Mouse (Mus musculus) frontal cortex, postnatal 10 days (tissue): ENCODE results near the gene Hrasls5.

Source experiments
- DNase-seq, 2 experiments: peaks; one replicate each; pipeline ENCODE4 v3.0.0; 2022; ENCODE audit warnings: low spot score in 2 of 2, mixed read lengths in 1 of 2

The Hrasls5 gene

DNA sequence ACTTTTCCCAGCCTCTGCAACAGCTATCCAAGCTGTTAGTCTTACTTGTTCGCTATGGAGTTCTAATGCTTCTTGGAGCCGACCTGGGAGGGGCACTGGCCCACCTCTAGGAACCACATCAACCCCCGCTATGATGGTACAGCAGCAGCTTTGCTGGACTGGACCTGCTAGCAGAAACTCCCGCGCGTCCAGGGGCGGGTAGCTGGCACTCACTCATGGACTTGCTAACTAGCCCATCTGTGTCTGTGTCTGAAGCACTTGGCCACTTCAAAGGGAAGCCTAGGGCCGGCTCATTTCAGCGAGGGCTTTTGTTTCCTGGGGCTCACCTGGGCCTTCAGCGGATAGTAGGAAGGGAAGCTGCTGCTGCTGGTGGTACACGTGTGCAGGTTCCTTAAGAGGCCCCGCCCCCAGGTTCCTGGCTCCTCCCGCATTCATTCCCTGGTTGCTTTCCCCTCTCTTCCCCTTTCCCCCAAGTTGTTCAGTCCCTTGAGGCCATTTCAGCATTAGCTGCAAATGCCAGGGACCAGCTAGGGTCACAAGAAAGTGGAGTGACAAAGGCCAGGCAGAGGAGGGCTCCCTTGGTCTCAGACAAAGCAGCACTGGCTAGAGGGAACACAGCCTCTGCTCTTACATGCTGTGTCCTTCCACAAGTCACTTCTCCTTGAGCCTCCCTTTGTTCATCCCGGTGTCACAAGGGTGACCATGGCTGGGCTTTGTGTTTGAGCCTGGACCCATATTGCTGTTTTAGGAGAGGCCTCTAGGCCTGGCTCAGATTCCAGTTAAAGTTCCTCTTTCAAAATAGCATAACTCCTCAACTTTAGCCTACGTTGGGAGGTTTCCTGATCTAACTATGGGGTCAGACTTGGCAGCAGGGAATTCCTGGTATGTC, 5.3 kb upstream of the Hrasls5 start, which contains the start of gene Lgals12:
TSS of gene Lgals12 (minus strand) at position 393 of the 889 bp plus-strand sequence.
- peak; percentile 35 to 48 for DNase-seq

DNA sequence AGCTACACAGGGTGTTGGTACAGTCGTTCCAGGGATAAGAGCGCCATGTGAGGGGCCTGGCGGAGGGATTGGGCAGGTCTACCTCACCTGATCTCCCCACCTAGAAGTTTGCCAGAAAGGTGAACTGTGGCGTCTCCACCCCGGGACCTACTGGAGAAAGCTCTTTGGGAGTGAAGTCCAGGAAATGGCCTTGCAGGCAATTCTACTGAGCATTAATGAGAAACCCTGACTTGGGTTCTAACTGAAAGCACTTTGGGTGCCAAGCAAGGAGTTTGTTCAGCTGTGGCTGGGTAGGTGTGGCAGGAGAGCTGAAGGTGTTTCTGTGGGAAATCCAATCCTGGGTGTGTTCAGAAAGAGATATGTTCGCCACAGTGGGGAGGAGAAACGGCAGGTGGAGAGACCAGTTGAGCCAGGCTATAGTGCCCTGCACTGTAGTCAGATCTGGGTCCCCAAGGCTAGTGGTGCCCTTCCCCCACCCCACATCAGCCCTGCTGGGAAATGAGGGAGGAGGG, 4.6 kb upstream of the Hrasls5 start:
- no peak for DNase-seq

DNA sequence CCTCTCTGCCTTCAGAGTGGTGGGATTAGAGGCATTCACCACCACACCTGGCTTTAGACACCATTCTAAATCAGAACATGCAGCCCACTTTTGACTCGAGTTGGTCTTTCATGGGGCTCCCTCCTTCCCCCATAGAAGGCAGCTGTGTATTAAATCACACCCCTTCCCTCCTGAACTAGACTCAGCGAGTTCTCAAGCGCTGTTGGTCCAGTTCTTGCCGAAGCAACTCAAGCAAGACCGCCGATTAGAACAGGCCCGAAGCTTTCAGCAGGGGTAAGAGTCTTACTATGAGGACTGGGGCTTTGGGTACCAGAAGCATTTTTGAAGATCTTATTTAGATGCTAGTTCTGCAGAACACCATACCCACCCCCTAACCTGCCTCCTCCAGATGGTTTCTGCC, 810 bp downstream of the Hrasls5 start:
- DNase-seq: no peak

DNA sequence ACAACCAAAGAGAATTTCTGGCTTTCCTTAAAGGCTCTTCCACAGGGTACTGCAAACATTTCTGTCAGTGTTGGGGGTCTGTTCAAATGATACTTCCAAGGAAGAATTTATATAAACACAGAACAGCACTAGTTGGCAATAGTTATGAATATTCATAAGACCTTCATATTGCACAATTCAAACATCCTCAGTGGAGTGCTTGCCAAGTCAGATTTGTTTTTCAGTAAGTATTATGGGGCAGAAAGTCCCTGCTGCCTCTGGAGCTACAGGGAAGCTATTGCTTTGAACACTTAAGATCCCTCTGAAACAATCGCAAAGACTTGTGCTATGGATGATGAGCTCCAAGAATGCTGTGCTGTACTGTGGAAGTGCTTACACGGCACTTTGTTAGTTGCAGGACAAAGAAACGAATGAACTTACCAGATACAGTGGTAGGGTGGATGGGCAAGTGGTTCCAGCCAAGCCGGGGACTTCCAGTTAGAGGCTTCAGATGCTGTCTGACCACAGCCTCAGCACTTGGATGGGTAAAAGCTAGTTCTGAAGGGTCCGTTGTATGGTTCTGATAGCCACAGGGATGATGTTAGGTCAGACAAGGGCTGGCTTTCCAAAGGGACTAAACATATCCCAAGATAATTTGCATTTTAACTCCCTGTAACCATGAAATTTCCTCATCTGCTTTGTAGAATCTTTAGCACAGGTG, 4.0 kb downstream of the Hrasls5 start:
- no peak for DNase-seq

DNA sequence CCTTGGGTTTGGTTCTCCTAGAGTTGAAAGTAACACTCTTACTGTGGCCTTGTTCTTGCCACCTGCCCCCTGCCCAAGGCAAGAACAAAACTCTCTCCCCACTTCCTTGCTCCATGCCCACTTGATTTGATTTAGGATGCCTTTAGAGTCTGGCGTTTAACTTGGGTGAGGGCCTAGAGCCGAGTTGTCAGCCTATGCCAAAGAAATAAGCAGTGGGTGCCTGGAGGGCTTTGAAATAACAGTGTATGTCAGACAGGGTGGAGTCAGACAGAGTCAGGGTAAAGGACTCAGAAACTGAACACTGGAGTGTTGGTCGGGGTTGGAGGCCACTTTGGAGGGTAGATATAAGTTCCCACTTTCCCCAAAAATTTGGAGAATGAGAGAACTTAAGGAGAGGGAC, 4.7 kb downstream of the Hrasls5 start:
- no peak for DNase-seq

DNA sequence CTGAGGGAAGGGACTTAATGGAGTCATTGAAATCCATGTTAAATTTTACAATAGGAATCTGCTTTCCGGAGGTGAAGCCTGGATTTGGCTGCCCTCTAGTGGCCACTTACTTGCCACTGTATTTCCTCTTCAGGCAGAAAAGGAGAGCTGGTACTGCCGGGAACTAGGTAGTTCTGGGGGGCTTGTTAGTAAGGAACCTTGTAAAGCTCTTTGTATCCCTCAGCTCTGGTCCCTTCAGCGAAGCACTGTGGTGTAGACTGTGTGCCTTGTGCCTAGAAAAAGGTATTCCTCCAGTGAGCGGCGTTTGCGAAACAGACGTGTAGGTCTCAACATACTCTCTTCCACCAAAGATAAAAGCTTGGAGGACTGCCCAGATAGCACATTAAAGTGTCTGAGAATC, 5.4 kb downstream of the Hrasls5 start:
- peak in 1 of 2 experiments; percentile 67 for DNase-seq

DNA sequence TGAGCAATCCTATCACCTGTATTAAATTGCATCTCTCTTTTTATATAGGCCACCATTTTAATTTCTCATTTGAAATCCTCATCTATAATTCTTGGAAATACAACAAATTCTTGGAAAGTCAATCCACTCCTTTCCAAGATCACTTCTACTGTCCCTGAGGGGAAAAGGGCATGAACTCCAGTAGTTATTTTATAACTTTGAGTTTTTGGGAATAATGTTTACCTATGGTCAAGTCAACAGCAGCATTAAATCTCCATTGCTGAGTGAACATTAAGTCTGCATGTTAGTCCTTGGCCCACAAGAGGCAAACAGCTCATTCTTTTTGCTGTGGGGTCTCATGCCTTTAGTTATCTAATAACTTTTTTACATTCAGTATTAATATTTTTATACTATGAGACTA, 20.7 kb downstream of the Hrasls5 start:
- no peak for DNase-seq

DNA sequence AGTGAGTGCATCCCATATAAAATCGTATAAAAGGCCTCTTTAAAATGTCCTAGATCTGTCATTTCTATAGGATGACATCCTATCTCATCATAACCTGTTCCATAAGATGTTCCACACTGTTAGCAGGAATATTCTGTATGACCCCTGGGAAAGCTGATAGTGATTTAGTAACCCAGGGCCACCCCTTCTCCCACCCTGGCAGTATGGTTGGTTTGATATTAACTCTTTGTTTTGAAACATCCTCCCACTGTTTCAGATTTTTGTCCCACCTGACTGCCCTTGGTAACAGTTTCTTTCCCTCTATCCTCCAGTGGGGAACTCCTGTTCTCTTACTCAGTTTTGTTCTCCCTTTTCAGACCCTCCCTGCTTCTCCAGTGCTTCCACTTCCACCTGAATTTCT, 21.4 kb downstream of the Hrasls5 start:
- no peak for DNase-seq

DNA sequence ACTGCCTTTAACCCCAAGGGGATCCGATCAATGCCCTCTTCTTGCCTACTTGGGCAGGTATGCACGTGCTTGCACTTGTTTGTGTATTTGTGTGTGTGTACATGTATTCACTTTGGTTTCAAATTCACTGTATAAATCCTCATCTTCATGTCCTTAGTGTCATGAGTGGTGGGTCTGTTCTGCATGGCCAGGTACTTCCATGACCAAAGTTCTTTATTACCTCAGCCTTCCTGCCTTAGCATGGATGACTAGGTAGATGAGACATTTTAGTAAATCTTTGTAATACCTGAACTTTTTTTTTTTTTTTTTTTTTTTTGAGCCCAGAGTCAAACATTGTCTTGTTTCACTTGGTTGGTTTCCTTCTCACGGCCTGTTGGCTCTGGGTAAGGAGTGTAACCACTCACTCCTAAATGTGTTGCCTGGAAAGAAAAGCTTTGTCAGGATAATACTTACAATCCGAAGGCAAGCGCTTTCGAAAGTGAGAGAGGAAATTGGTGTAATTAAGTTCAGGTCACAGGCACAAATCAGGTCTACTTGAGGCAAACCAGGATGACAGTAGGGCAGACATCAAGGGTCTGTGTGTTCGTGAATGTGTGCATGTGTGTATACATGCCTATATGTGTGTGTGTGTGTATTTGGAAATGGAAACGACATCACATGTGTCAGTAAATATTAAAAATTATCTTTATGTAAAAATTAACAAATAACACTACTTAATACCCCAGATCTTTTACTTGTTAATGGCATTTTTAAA, 36.7 kb downstream of the Hrasls5 start:
- no peak for DNase-seq

DNA sequence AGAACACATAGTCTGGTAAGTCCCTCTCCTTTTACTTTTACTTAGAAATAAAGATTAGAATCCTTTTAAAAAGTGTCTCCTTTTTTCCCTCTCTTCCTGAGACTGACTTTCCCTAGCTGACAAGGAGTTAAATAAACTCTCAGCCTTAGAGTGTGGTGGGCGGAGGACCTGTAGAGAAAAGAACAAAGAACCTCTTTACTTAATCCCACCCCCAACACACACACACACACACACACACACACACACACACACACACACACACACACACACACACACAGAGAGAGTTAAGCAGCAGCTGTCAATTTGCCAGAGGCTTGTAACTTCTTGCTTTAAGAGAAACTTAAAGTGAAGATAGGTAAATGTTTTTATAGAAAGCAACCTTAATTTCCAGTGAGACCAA, 59.7 kb downstream of the Hrasls5 start:
- no peak for DNase-seq

DNA sequence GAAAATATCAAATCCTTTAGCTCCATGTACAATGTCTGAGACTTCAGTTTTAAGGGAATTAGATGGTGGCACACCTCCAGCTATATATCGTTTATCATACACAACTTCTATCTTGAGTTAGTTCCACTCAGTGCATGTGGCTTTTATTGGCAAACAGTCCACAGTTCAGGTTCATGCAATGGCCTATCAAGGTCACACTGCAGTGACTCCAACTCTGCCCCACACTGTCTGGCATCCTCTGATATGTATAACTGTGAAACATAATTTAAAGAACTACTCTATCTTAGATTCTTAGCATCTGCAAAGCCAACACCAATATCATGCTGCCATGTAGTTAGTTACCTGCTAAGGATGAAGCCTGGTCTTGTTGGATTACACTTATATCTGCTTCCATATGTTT, 75.6 kb downstream of the Hrasls5 start:
- no peak for DNase-seq
